26 mouse cellular contexts compared by ENCODE assay signal in the genomic region with DNA sequence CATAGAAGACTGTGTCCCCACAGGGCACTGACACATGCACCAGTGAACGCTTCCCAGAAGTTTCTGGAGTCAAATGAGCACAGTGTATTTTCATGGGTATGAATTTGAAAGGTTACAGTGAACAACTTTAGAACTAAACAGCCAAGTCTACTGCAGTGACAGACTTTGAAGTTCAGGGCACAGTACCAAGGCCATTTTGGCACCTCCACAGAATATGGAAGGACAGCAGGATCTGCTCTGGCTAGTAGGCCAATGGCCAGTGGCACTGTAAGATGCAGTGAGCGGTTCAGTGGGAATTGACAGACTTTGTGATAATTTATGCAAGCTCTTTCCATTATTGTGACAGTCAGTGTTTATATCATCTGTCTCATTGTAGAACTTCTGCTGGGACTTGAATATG.
DNase-seq lines count a peak whose midpoint lies in the region; TF ChIP-seq lines count a peak whose summit lies in the region.
"Had no signal": no experiment of that assay in that cellular context is flagged by ENCODE, and none has a peak within 500 bp of the region (broad histone marks: within the 10 kb centered on the region; RNA-seq: fewer than 3 reads in every experiment).

No protein-coding gene starts in this region.

- intact Hi-C loops in gastrocnemius, adult 2 months (cut with DNase I), result no loop called here

- no peak overlapping the region for H3K27ac ChIP-seq in gastrocnemius, adult 2 months
- H3K27ac ChIP-seq: embryonic facial prominence, embryonic 13.5 days; forebrain, embryonic 10.5 days; hindbrain, embryonic 15.5 days; kidney, postnatal 0 days; left cerebral cortex, adult 2 months; liver, embryonic 14.5 days; midbrain, embryonic 12.5 days; neural tube, embryonic 15.5 days; stomach, embryonic 15.5 days had no signal

- no peak for TF ChIP-seq CTCF in gastrocnemius, adult 2 months (IDR thresholded peaks at IDR 0.05)

- peak; percentile 22 for DNase-seq in adrenal gland, postnatal 10 days
- DNase-seq in adrenal gland, postnatal 4 days (ENCODE audit: low spot score in 2 of 2), result no peak
- peak; percentile 9 for DNase-seq in gastrocnemius, adult 2 months
- no peak for DNase-seq in gastrocnemius, postnatal 10 days
- peak; percentile 16 for DNase-seq in kidney, adult 9 months
- DNase-seq in kidney, postnatal 4 days, result no peak
- peak; percentile 1 for DNase-seq in lung, postnatal 14 days
- no peak for DNase-seq in lung, postnatal 4 days
- DNase-seq: adrenal gland, postnatal 25 days; cerebellum, adult 9-10 months; gastrocnemius, postnatal 14 days; kidney, adult 18-20 months; lung, adult 2 months; lung, postnatal 36 days; right cerebral cortex, postnatal 25 days had no signal

- H3K4me3 ChIP-seq in gastrocnemius, adult 2 months, result no peak overlapping the region
- H3K4me3 ChIP-seq: embryonic facial prominence, embryonic 13.5 days; forebrain, embryonic 10.5 days; heart, embryonic 12.5 days; hindbrain, embryonic 15.5 days; left cerebral cortex, adult 2 months; megakaryocyte, embryonic 14.5 days; midbrain, embryonic 12.5 days; neural tube, embryonic 15.5 days; stomach, embryonic 15.5 days had no signal

Comparison
In these comparisons a context has a peak if more than half of its experiments do, and no peak if none do; other contexts are left out.
1. DNase-seq: peak in adrenal gland, postnatal 10 days (single experiment), gastrocnemius, adult 2 months (single experiment), kidney, adult 9 months (single experiment) and lung, postnatal 14 days (single experiment); none in adrenal gland, postnatal 4 days (0 of 2), gastrocnemius, postnatal 10 days (single experiment), kidney, postnatal 4 days (0 of 2) and lung, postnatal 4 days (0 of 2).